Mouse (Mus musculus) kidney, adult 2 months (tissue): ENCODE results near the gene Psmg4.

ENCODE experiments used
- CTCF ChIP-seq: fragments of 200-500 bp; conservative IDR thresholded peaks from 2 replicates; pipeline ENCODE4 v1.5.1; 2011; ENCODE audit warnings: low read depth, mild to moderate bottlenecking, control low read depth, low read length, moderate library complexity, mixed read lengths; ENCODE audit not compliant: insufficient read depth, insufficient read length
- POLR2A ChIP-seq: fragments of 200-500 bp; IDR thresholded peaks from one replicate; pipeline ENCODE4 v1.6.1; 2011; ENCODE audit warnings: low read depth, low read length, control low read depth

DNA sequence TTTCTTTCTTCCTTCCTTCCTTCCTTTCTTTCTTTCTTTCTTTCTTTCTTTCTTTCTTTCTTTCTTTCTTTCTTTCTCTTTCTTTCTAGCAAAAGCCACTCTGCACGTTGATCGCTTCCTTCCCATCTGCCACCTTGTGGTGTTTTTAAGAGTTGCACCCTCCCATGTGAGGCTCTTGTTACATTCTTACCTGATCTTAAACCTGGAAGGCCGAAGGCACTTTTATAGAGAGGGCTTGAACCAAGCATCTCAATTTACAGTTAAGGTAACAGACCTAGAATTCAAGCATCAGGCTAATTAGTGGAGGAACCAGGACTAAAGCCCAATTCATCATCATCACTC is 7.9 kb upstream of the Psmg4 start:
- TF ChIP-seq POLR2A (no peak), CTCF (peak; percentile 60)
